In genomic region chr7:72210201-72210600, GRCm38 (mm10) we compare ENCODE assay signal across 13 mouse cellular contexts.
"Had no signal": no experiment of that assay in that cellular context is flagged by ENCODE, and none has a peak within 500 bp of the region (broad histone marks: within the 10 kb centered on the region; RNA-seq: fewer than 3 reads in every experiment).

No protein-coding gene starts in this region.

- H3K36me3 ChIP-seq: limb, embryonic 15.5 days; midbrain, embryonic 12.5 days; neural tube, embryonic 13.5 days had no signal

- H3K9me3 ChIP-seq: limb, embryonic 15.5 days; midbrain, embryonic 12.5 days; neural tube, embryonic 13.5 days had no signal

- H3K27ac ChIP-seq: left cerebral cortex, adult 2 months; limb, embryonic 15.5 days; liver, embryonic 14.5 days; midbrain, embryonic 12.5 days; neural tube, embryonic 13.5 days had no signal

- H3K9ac ChIP-seq: limb, embryonic 15.5 days; liver, embryonic 14.5 days; midbrain, embryonic 12.5 days; neural tube, embryonic 13.5 days had no signal

- H3K4me3 ChIP-seq: left cerebral cortex, adult 2 months; limb, embryonic 15.5 days; midbrain, embryonic 12.5 days; neural tube, embryonic 13.5 days had no signal

- H3K4me1 ChIP-seq: midbrain, embryonic 12.5 days; neural tube, embryonic 13.5 days had no signal

- H3K4me2 ChIP-seq: limb, embryonic 15.5 days; midbrain, embryonic 12.5 days; neural tube, embryonic 13.5 days had no signal

- DNase-seq: lung, adult 18-20 months; retina, postnatal 1 day; right cerebral cortex, postnatal 4 days; spleen, adult 18-20 months; thymus, adult 18-20 months; thymus, postnatal 14 days had no signal

- ATAC-seq: intestine, embryonic 16.5 days; midbrain, embryonic 16.5 days had no signal

- H3K27me3 ChIP-seq: limb, embryonic 15.5 days; midbrain, embryonic 12.5 days; neural tube, embryonic 13.5 days had no signal
